Mouse (Mus musculus): ENCODE data around the gene Prn.

DNA sequence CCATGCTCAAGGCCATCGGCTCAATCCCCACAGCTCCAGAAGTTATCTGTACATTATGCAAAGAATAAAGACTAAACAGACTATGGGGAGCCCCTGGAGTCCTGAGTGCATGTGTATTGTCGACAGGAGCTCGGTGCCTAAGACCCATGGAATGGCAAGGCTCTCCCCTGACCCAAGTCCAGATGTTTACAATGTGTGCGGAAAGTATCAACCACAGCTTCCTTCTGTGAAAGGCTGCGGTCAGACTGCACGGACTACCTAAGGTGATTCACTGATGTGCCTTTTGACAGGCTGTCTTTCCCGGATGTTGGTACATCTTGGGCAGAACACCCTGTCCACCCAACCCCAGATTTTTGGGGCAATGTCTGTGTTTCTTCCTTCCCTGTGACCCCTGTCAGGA lies 21.5 kb upstream of the Prn start:
- TF ChIP-seq CTCF (IDR thresholded peaks at IDR 0.05; ENCODE audit: extremely low read depth, insufficient read depth, low read length), result no peak
- TF ChIP-seq POLR2A (IDR thresholded peaks at IDR 0.05; ENCODE audit: extremely low read depth, insufficient read depth, low read length), result no peak
